Mouse (Mus musculus): ENCODE data around the gene Myo16.

Myo16 gene

GRCm38 (mm10) chr8:10472371-10472770, 318.7 kb downstream of the Myo16 start:
- no peak for DNase-seq (ENCODE audit: low read depth, low spot score)

GRCm38 (mm10) chr8:10474446-10474845, 320.7 kb downstream of the Myo16 start:
- DNase-seq (ENCODE audit: low read depth, low spot score), result no peak

- no peak for DNase-seq (ENCODE audit: low read depth, low spot score)
These were observed 325.3 kb downstream of the Myo16 start for GRCm38 (mm10) chr8:10479059-10479458.

- DNase-seq (ENCODE audit: low read depth, low spot score), result no peak
These were observed 327.1 kb downstream of the Myo16 start for GRCm38 (mm10) chr8:10480850-10481249.

- DNase-seq (ENCODE audit: low read depth, low spot score), result no peak
These were observed 328.4 kb downstream of the Myo16 start for GRCm38 (mm10) chr8:10482064-10482463.

- no peak for DNase-seq (ENCODE audit: low read depth, low spot score)
These were observed 329.2 kb downstream of the Myo16 start for GRCm38 (mm10) chr8:10482880-10483279.

- DNase-seq (ENCODE audit: low read depth, low spot score), result no peak
These were observed 330.1 kb downstream of the Myo16 start for GRCm38 (mm10) chr8:10483841-10484240.

GRCm38 (mm10) chr8:10489738-10490419, 336.2 kb downstream of the Myo16 start:
- DNase-seq (ENCODE audit: low read depth, low spot score), result no peak

- no peak for DNase-seq (ENCODE audit: low read depth, low spot score)
These were observed 336.7 kb downstream of the Myo16 start for GRCm38 (mm10) chr8:10490420-10490784.

- no peak for DNase-seq (ENCODE audit: low read depth, low spot score)
These were observed 337.2 kb downstream of the Myo16 start for GRCm38 (mm10) chr8:10490874-10491273.

GRCm38 (mm10) chr8:10499846-10500245, 346.1 kb downstream of the Myo16 start:
- DNase-seq (ENCODE audit: low read depth, low spot score), result no peak

- DNase-seq (ENCODE audit: low read depth, low spot score), result no peak
These were observed 346.8 kb downstream of the Myo16 start for GRCm38 (mm10) chr8:10500465-10500864.

GRCm38 (mm10) chr8:10501750-10502149, 348.0 kb downstream of the Myo16 start:
- no peak for DNase-seq (ENCODE audit: low read depth, low spot score)

GRCm38 (mm10) chr8:10512105-10512504, 358.4 kb downstream of the Myo16 start:
- no peak for DNase-seq (ENCODE audit: low read depth, low spot score)

GRCm38 (mm10) chr8:10517381-10517780, 363.7 kb downstream of the Myo16 start:
- DNase-seq (ENCODE audit: low read depth, low spot score), result no peak

GRCm38 (mm10) chr8:10519276-10519675, 365.6 kb downstream of the Myo16 start:
- no peak for DNase-seq (ENCODE audit: low read depth, low spot score)

GRCm38 (mm10) chr8:10521463-10521862, 367.8 kb downstream of the Myo16 start:
- DNase-seq (ENCODE audit: low read depth, low spot score), result no peak

- no peak for DNase-seq (ENCODE audit: low read depth, low spot score)
These were observed 372.0 kb downstream of the Myo16 start for GRCm38 (mm10) chr8:10525686-10526085.

- DNase-seq (ENCODE audit: low read depth, low spot score), result peak; percentile 6
These were observed 372.9 kb downstream of the Myo16 start for GRCm38 (mm10) chr8:10526616-10527015.

GRCm38 (mm10) chr8:10534619-10535286, 381.0 kb downstream of the Myo16 start:
- DNase-seq (ENCODE audit: low read depth, low spot score), result no peak

GRCm38 (mm10) chr8:10538319-10538718, 384.6 kb downstream of the Myo16 start:
- no peak for DNase-seq (ENCODE audit: low read depth, low spot score)

- DNase-seq (ENCODE audit: low read depth, low spot score), result no peak
These were observed 386.0 kb downstream of the Myo16 start for GRCm38 (mm10) chr8:10539665-10540064.

- DNase-seq (ENCODE audit: low read depth, low spot score), result no peak
These were observed 392.2 kb downstream of the Myo16 start for GRCm38 (mm10) chr8:10545890-10546289.
